Mouse (Mus musculus) WW6 (cell line): ENCODE data around the gene Ovch2.

ENCODE experiments used
- DNase-seq: peaks from one replicate; pipeline ENCODE4 v3.0.0-alpha.2; 2013; ENCODE audit warnings: low read depth, low spot score

Gene Ovch2

DNA sequence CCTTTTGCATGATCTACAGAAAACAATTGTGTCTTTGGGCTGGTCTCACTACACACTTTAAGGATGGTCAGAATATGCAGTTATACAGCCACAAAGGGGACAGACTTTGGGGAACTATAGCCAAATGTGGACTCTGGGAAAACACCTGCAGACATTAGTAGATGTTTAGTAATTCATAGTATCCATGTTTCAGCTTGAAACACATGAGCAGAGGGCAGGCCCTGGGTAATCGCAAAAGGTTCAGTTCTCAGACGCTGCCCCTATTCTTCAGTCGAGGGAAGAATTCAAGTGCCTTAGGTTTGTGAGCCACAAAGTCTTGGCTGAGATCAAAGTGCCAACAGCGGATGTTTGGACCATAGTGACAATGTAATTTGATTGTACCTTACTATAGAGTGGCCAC lies 56.6 kb downstream of the Ovch2 start:
- DNase-seq: no peak

DNA sequence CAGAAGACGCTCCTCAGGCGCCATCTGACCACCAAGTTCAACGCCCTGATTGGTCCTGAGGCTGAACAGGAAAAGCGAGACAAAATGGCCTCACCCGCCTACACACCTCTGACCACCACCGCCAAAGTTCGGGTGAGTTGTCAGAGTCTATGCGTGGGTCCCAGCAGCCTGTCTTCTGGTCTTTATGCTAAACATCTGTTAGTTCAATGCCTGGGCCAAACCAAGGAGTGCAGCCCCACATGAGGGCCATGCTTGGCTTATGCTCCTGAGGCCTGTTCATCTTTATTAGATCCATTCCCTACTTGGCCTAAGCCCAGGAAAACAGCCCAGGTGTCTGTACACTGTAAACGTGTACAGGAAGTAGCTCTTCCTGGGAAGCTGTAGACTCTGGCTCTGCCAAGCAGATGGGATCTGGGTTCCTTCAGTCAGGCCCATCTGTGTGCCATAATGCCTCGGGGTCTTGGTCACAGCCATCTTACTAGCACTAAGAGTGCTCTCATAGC lies 58.0 kb downstream of the Ovch2 start:
- DNase-seq: no peak

DNA sequence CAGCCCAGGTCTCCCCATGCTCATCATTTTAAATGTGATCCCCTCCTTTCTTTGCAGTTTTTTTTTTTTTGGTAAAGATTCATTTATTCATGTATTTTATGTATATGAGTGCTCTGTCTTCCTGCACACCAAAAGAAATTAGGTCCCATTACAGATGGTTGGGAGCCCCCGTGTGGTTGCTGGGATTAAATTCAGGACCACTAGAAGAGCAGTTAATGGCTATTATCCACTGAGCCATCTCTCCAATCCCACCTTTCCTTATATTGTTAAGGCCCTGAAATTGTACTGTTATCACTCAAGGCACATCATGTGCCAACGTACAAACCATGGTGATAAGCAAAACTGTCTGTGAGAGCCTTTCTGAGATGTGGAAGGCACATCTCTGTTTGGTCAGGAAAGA lies 62.3 kb downstream of the Ovch2 start:
- DNase-seq: no peak

DNA sequence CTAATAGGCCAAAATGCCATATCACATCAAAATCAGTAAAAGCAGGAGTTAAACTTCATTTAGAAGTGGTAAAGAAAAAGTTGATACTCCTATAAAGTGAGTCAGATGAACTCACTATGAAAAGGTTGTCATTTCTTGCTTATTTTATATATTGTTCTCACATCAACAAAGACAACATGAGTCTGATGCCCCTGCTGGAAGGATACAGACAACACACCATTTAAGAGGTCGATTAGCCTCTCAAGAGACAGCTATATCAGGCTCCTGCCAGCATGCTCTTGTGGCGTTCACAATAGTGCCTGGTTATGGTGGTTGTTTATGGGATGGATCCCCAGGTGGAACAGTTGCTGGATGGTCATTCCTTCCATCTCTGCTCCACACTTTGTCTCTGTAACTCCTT lies 67.8 kb downstream of the Ovch2 start:
- DNase-seq: no peak
